Mouse (Mus musculus) megakaryocyte, embryonic 14.5 days (primary cell): ENCODE measurements around the gene Aqp1. TPM values are rescaled to one million over a fixed set of nuclear protein-coding genes. Genes with fewer than 3 reads are reported as not detected.

ENCODE experiments used
- H3K27me3 ChIP-seq: replicated peaks from 2 replicates; pipeline ENCODE3; 2012; ENCODE audit warnings: inconsistent platforms
- H3K36me3 ChIP-seq: replicated peaks from 2 replicates; pipeline ENCODE3; 2012; ENCODE audit warnings: low read length, inconsistent platforms, mixed read lengths
- H3K4me1 ChIP-seq: 2 replicates; pipeline ENCODE4 v1.6.1; 2012; ENCODE audit warnings: inconsistent platforms
- H3K4me3 ChIP-seq: replicated peaks from 2 replicates; pipeline ENCODE3; 2012; ENCODE audit warnings: moderate library complexity, mild to moderate bottlenecking, inconsistent platforms
- H3K9me3 ChIP-seq: 2 replicates; pipeline ENCODE4 v1.6.1; 2012; ENCODE audit warnings: inconsistent platforms
- FLI1 ChIP-seq: IDR thresholded peaks from 2 replicates; pipeline ENCODE4 v1.6.1; 2012; ENCODE audit warnings: low read length, inconsistent platforms, mixed read lengths
- GATA1 ChIP-seq: IDR thresholded peaks from 3 replicates; pipeline ENCODE4 v1.6.1; 2012; ENCODE audit warnings: mixed read lengths, low read length, inconsistent platforms, borderline replicate concordance
- polyA plus RNA-seq: library from polyadenylated mRNA; stranded (reverse); fragments of >175 nt; gene quantifications from 2 replicates; pipeline ENCODE4 v1.2.3, GENCODE M21; 2012; ENCODE audit warnings: low replicate concordance; ENCODE audit not compliant: insufficient read depth

Gene Aqp1
- polyA plus RNA-seq, 1 experiment: 4.6 TPM

- peaks cover 18% of the 10 kb centered on the region for H3K27me3 ChIP-seq
- H3K4me1 ChIP-seq: peaks cover 38% of the 10 kb centered on the region
- H3K36me3 ChIP-seq: no peaks in the 10 kb centered on the region
- no peak overlapping the region for H3K4me3 ChIP-seq
- TF ChIP-seq GATA1 (no peak), FLI1 (no peak)
- no peaks in the 10 kb centered on the region for H3K9me3 ChIP-seq
Observed at GRCm38 (mm10) chr6:55314628-55315027, 21.6 kb upstream of the Aqp1 start.

- peaks cover 47% of the 10 kb centered on the region for H3K4me1 ChIP-seq
- no peaks in the 10 kb centered on the region for H3K36me3 ChIP-seq
- TF ChIP-seq GATA1 (no peak), FLI1 (no peak)
- H3K4me3 ChIP-seq: no peak overlapping the region
- H3K27me3 ChIP-seq: peaks cover 14% of the 10 kb centered on the region
- H3K9me3 ChIP-seq: no peaks in the 10 kb centered on the region
Observed at GRCm38 (mm10) chr6:55318597-55318996, 17.6 kb upstream of the Aqp1 start.

DNA sequence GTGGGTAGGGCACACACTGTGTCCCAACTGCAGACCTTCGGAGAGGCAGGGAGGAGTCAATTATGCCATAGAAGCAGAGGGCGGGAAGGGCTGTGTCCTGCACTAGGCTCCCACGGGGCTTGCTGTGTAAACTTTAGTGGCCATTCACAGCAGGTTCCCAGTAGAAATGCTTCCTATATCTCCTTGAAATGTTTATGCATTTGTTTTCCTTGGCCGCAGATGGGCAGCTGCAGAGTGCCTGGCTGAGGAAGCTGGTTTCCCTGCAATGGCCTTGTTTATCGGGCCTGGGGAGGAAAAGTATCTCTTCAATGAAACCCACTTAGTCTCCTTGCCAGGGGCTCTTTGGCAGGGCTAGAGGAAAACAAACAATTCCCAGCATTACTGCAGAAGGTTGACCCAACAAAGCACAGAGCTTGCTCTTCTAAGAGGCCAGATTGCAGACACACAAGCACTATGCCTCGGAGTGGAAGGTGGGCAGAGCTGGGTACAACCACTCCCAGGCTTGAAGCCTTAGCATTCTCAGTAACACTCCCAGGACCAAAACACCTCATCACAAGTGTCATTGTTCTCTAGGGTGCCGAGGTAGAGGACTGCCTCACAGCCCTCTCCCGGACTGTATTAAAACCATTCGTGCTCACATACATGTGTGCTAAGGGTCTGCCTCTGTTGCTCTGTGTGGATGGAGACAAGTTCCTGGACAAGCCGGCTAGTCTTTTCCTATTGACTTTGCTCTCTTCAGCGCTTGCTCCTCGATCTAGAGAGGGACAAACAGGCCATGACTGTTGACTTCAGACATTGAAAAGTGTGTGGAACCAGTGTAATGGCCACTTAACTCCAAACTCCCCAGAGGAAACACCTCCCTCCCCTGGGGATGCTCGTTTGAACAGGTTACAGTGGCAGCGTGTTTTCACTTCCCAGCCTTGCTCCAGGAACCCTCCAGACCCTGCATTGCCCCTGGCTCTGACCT lies 16.4 kb upstream of the Aqp1 start:
- Histone ChIP-seq H3K27me3 (peaks cover 7% of the 10 kb centered on the region), H3K9me3 (no peaks in the 10 kb centered on the region), H3K4me1 (peaks cover 60% of the 10 kb centered on the region), H3K4me3 (no peak overlapping the region), H3K36me3 (no peaks in the 10 kb centered on the region)
- TF ChIP-seq FLI1 (no peak), GATA1 (no peak)

DNA sequence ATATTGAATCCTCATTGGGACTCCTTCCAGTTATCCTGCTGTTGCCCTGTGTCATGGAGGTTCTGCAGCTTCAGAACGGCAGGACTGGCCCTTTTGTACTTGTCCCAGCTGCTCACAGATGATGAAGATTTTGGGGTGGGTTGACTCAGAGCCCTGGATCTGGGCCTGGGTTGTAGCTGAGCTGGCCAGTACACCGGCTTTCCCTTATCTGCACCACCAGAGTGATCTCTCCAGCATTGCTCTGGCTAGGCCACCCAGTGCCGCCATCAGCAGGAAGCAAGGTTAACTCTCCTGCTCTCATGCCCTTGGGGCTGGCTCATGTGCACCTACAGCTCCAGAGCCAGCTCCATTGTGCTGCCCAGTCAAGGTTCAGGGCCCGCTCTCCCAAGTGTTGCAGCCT lies 15.3 kb upstream of the Aqp1 start:
- TF ChIP-seq FLI1 (no peak), GATA1 (no peak)
- Histone ChIP-seq H3K27me3 (peaks cover 5% of the 10 kb centered on the region), H3K36me3 (no peaks in the 10 kb centered on the region), H3K9me3 (no peaks in the 10 kb centered on the region), H3K4me3 (no peak overlapping the region), H3K4me1 (peaks cover 70% of the 10 kb centered on the region)

DNA sequence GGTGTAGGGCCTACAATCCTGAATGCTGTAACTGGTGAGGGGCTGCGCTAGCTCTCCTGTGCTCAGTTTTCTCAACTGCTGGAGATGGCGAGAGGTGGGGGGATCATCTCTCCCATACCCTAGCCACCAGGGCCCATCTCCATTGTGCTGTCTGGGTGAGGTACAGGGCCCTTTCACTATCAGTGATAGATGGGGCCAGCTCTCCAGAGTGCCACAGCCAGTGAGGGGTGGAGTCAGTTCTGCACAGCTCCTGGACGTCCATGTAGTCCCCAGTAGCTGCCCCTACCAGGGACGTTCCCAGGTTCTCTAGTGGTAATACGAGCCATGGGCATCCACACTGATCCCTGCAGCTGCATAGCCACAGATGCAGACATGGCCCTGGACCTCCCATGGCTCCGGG lies 14.7 kb upstream of the Aqp1 start:
- TF ChIP-seq GATA1 (no peak), FLI1 (no peak)
- Histone ChIP-seq H3K4me3 (no peak overlapping the region), H3K9me3 (no peaks in the 10 kb centered on the region), H3K36me3 (no peaks in the 10 kb centered on the region), H3K4me1 (peaks cover 76% of the 10 kb centered on the region), H3K27me3 (peaks cover 5% of the 10 kb centered on the region)

DNA sequence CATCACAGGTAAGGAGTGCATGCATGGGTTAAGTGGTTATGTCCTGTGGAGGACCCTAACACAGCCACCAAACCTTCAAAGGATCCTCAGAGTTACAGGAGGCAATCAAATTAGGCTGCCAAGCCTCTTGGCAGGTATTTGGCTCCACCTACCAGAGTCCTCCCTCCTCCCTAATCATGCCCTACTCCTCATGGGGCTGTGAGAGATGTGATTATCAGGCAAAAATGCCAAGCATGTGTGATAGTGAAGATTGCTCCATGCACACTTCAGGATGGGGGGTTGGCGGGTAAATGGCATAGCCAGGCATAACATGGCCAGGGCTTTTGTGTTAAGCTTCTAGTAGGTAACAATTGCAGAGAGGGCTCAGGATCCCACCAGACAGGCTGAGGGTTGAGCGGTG lies 13.3 kb upstream of the Aqp1 start:
- H3K27me3 ChIP-seq: peaks cover 5% of the 10 kb centered on the region
- H3K36me3 ChIP-seq: no peaks in the 10 kb centered on the region
- no peak overlapping the region for H3K4me3 ChIP-seq
- H3K4me1 ChIP-seq: peaks cover 83% of the 10 kb centered on the region
- TF ChIP-seq GATA1: no peak
- no peaks in the 10 kb centered on the region for H3K9me3 ChIP-seq

DNA sequence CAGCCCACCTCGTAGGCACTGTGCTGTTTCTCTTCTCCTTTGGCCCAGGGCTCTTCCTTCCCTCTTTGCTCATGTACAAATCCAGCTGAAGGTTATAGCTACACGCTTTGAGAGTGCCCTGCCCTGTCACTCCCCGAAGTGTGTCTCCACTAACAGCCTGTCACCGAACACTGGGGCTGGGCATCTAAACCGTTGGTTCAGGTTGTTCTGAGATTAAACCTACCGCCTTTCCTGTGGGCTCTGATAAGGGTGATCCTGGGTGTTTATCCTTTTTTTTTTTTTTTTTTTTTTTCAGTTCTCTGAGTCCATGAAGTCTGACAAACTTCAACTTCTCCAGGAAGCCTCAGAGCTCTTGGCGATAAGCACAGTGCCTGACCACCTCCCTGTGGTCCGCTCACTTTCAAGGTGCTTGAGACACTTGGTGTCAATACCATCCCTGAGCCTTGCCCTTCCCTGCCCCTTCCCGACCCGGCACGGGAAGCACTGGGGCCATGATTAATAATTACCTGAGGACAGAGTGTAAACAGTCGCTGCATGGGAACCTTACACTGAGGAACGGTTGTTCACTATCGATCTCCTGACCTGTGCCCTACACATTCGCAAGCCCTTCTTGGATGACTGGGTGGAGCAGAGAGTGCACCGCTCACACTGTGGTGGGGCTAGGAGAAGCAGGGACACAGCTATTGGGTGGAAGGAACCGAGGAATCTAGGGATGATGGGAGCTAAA lies 12.2 kb upstream of the Aqp1 start:
- Histone ChIP-seq H3K9me3 (no peaks in the 10 kb centered on the region), H3K36me3 (no peaks in the 10 kb centered on the region), H3K27me3 (peaks cover 4% of the 10 kb centered on the region), H3K4me3 (no peak overlapping the region), H3K4me1 (peaks cover 83% of the 10 kb centered on the region)
- TF ChIP-seq GATA1: no peak
- TF ChIP-seq FLI1: no peak

GRCm38 (mm10) chr6:55324785-55325184 lies 11.4 kb upstream of the Aqp1 start:
- Histone ChIP-seq H3K4me1 (peaks cover 84% of the 10 kb centered on the region), H3K36me3 (no peaks in the 10 kb centered on the region), H3K9me3 (no peaks in the 10 kb centered on the region), H3K27me3 (peaks cover 4% of the 10 kb centered on the region), H3K4me3 (no peak overlapping the region)
- TF ChIP-seq GATA1 (no peak), FLI1 (no peak)

GRCm38 (mm10) chr6:55326299-55326698 lies 9.9 kb upstream of the Aqp1 start:
- no peak for TF ChIP-seq FLI1
- no peak for TF ChIP-seq GATA1
- peaks cover 89% of the 10 kb centered on the region for H3K4me1 ChIP-seq
- no peaks in the 10 kb centered on the region for H3K36me3 ChIP-seq

DNA sequence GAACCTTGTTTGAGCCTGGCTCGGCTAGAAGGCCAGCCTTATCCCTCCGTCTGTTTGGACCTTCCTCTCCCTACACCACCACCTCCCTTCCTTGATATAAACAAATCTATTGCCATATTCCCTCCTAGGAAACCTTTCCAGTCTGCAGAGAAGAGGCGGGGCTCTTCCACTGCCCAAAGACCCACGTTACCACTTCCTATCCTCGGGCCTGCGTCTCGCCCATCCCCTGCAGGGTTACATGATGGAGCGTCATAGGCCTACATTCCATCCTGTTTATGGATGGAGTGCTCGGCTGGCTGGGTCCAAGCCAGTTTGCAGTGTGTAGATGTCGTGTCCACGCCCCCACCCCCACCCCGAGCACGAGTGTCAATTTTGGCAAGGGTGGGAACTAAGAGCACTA lies 8.9 kb upstream of the Aqp1 start:
- no peaks in the 10 kb centered on the region for H3K36me3 ChIP-seq
- TF ChIP-seq GATA1: no peak
- H3K4me1 ChIP-seq: peaks cover 92% of the 10 kb centered on the region
- peak overlapping the region; percentile 62 for H3K4me3 ChIP-seq
- H3K9me3 ChIP-seq: no peaks in the 10 kb centered on the region
- peaks cover 4% of the 10 kb centered on the region for H3K27me3 ChIP-seq

More at GRCm38 (mm10) chr6:55326299-55326698, 9.9 kb upstream of the Aqp1 start:
- H3K27me3 ChIP-seq: peaks cover 4% of the 10 kb centered on the region
- no peaks in the 10 kb centered on the region for H3K9me3 ChIP-seq
- H3K4me3 ChIP-seq: peak overlapping the region; percentile 63
